Mouse (Mus musculus): ENCODE data around the gene Rps2.

GRCm38 (mm10) chr17:24687146-24687595 is 30.7 kb upstream of the Rps2 start:
- TF ChIP-seq EP300 (IDR thresholded peaks at IDR 0.05; ENCODE audit: insufficient read depth, low read depth, low read length) (no peak), CTCF (IDR thresholded peaks at IDR 0.05) (no peak)

Data from heart, adult 2 months (tissue).